Mouse (Mus musculus) intestine, embryonic 15.5 days (tissue): Measurements from ENCODE around the gene Mybl2. TPM values are rescaled to one million over a fixed set of nuclear protein-coding genes. Genes with fewer than 3 reads are reported as not detected.
"Not testable (repeated sequence)": the region's sequence is repeated elsewhere in the genome, so short reads cannot be mapped to it uniquely, and the experiment has no call there.

ENCODE experiments used
- ATAC-seq: fragments of 200-750 bp; cut with Nextera tagmentation; 2 replicates; pipeline ENCODE4 v1.8.0; 2017; ENCODE audit warnings: moderate TSS enrichment, moderate library complexity
- H3K27ac ChIP-seq: fragments of 300-500 bp; sonication (generic); 2 replicates; pipeline ENCODE4 v1.5.1; 2015; ENCODE audit warnings: mild to moderate bottlenecking, inconsistent platforms
- H3K27me3 ChIP-seq: fragments of 300-500 bp; sonication (generic); replicated peaks from 2 replicates; pipeline ENCODE4 v1.6.1; 2015; ENCODE audit warnings: inconsistent platforms
- H3K36me3 ChIP-seq: fragments of 300-500 bp; sonication (generic); 2 replicates; pipeline ENCODE4 v1.6.1; 2015; ENCODE audit warnings: inconsistent platforms
- H3K4me1 ChIP-seq: fragments of 300-500 bp; sonication (generic); replicated peaks from 2 replicates; pipeline ENCODE4 v1.6.1; 2015; ENCODE audit warnings: inconsistent platforms
- H3K4me2 ChIP-seq: fragments of 300-500 bp; sonication (generic); replicated peaks from 2 replicates; pipeline ENCODE4 v1.6.1; 2015; ENCODE audit warnings: mild to moderate bottlenecking, inconsistent platforms
- H3K4me3 ChIP-seq: fragments of 300-500 bp; sonication (generic); replicated peaks from 2 replicates; pipeline ENCODE4 v1.5.1; 2015; ENCODE audit warnings: inconsistent platforms
- H3K9ac ChIP-seq: fragments of 300-500 bp; sonication (generic); 2 replicates; pipeline ENCODE4 v1.6.1; 2015; ENCODE audit warnings: inconsistent platforms
- H3K9me3 ChIP-seq: fragments of 300-500 bp; sonication (generic); 2 replicates; pipeline ENCODE4 v1.6.1; 2016; ENCODE audit warnings: inconsistent platforms
- WGBS: fragments of 180-500 bp; shearing (Covaris S2); methylation state at CpG from one replicate; pipeline ENCODE4 v1.1.7; 2015; 5-methylcytosine and 5-hydroxymethylcytosine counted together
- polyA plus RNA-seq: library from polyadenylated mRNA; unstranded; fragments of >200 nt; fragmentation: Nextera tagmentation; extraction: Ambion mirVana; gene quantifications from 2 replicates; pipeline ENCODE4 v1.2.1, GENCODE M21; 2015

Mybl2 gene
- polyA plus RNA-seq, 1 experiment from 2014 or later = 26.2 TPM

DNA sequence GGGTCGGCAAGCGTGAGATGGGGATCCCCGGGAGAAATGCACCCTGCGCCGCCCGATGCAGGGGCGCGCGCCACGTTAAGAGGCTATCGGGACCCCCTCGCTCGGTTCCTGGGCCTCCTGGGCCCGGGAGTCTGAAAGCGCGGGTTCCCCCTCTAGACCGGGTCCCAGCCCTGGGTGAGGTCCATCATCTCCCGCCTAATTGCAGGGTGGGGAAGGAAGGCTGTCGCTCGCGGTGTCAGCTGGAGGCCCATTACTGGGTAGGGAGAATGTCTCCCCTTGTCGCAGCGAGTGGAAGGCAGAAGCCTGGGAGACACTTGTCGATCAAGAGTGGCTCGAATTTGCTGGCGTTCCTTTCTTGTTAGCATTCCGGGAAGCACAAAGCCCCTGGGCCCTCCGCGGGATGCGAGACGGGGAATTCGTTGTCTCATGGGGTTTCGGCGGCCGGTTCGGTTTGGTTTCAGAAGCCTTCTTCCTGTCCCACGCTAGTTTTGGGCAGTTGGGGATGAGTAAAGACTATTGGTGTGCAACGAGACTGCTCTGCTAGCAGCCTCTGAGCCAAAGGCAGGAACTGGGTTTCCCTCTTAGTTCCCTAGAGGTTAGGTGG lies 506 bp downstream of the Mybl2 start:
- WGBS = under 1% methylated on average over 38 of the region's 38 CpGs
- Histone ChIP-seq H3K27ac (peak overlapping the region; percentile 62; the same call in 1 of the 2 replicates), H3K4me3 (peak overlapping the region; percentile 70), H3K4me1 (peaks cover 20% of the 10 kb centered on the region), H3K27me3 (no peaks in the 10 kb centered on the region), H3K9ac (peak overlapping the region; percentile 57), H3K4me2 (peak overlapping the region; percentile 99), H3K36me3 (no peaks in the 10 kb centered on the region), H3K9me3 (no peaks in the 10 kb centered on the region)
- ATAC-seq = peak; percentile 69

GRCm38 (mm10) chr2:163055715-163056114 lies 1.2 kb downstream of the Mybl2 start:
- Histone ChIP-seq H3K9me3 (no peaks in the 10 kb centered on the region), H3K36me3 (no peaks in the 10 kb centered on the region), H3K4me2 (peak overlapping the region; percentile 99), H3K9ac (peak overlapping the region; percentile 57), H3K4me1 (peaks cover 20% of the 10 kb centered on the region), H3K27me3 (no peaks in the 10 kb centered on the region), H3K27ac (no peak overlapping the region), H3K4me3 (peak overlapping the region; percentile 70)
- no peak for ATAC-seq
- 29% methylated on average over 5 of the region's 5 CpGs for WGBS

- Histone ChIP-seq H3K4me1 (peaks cover 20% of the 10 kb centered on the region), H3K27me3 (no peaks in the 10 kb centered on the region), H3K9ac (no peak overlapping the region), H3K27ac (no peak overlapping the region), H3K4me2 (no peak overlapping the region), H3K9me3 (no peaks in the 10 kb centered on the region), H3K4me3 (no peak overlapping the region), H3K36me3 (no peaks in the 10 kb centered on the region)
- 84% methylated on average over 9 of the region's 9 CpGs for WGBS
- ATAC-seq = no peak
Measured at GRCm38 (mm10) chr2:163056584-163056983, 2.1 kb downstream of the Mybl2 start.

GRCm38 (mm10) chr2:163058981-163059380 lies 4.5 kb downstream of the Mybl2 start:
- H3K4me1 ChIP-seq = peaks cover 17% of the 10 kb centered on the region
- not testable (repeated sequence) for ATAC-seq, H3K27ac ChIP-seq, H3K27me3 ChIP-seq, H3K36me3 ChIP-seq, H3K9me3 ChIP-seq, H3K4me3 ChIP-seq, H3K4me2 ChIP-seq, H3K9ac ChIP-seq
- WGBS = 87% methylated on average over 7 of the region's 7 CpGs

- 85% methylated on average over 6 of the region's 6 CpGs for WGBS
- ATAC-seq = no peak
- H3K4me1 ChIP-seq = peaks cover 7% of the 10 kb centered on the region; the same call in 1 of the 2 replicates
- no peak overlapping the region for H3K4me2 ChIP-seq
- no peak overlapping the region for H3K27ac ChIP-seq
- no peak overlapping the region for H3K9ac ChIP-seq
- H3K36me3 ChIP-seq = 0 out of 2 replicates have a peak, but pooled peaks cover 3% of the 10 kb centered on the region
- no peaks in the 10 kb centered on the region for H3K9me3 ChIP-seq
- H3K27me3 ChIP-seq = no peaks in the 10 kb centered on the region
- no peak overlapping the region for H3K4me3 ChIP-seq
Measured at GRCm38 (mm10) chr2:163060630-163061029, 6.1 kb downstream of the Mybl2 start.

GRCm38 (mm10) chr2:163061203-163062118 lies 7.0 kb downstream of the Mybl2 start:
- H3K9ac ChIP-seq = no peak overlapping the region
- ATAC-seq = no peak
- whole genome bisulfite sequencing = 77% methylated on average over 8 of the region's 8 CpGs
- H3K4me3 ChIP-seq = no peak overlapping the region
- no peak overlapping the region for H3K4me2 ChIP-seq
- H3K36me3 ChIP-seq = 0 out of 2 replicates have a peak, but pooled peaks cover 3% of the 10 kb centered on the region
- H3K27ac ChIP-seq = no peak overlapping the region
- no peaks in the 10 kb centered on the region for H3K4me1 ChIP-seq
- no peaks in the 10 kb centered on the region for H3K9me3 ChIP-seq
- H3K27me3 ChIP-seq = no peaks in the 10 kb centered on the region

- no peak overlapping the region for H3K4me2 ChIP-seq
- ATAC-seq = no peak
- no peaks in the 10 kb centered on the region for H3K9me3 ChIP-seq
- H3K27me3 ChIP-seq = no peaks in the 10 kb centered on the region
- WGBS = 83% methylated on average over 6 of the region's 6 CpGs
- 0 out of 2 replicates have a peak, but pooled peaks cover 3% of the 10 kb centered on the region for H3K36me3 ChIP-seq
- no peak overlapping the region for H3K4me3 ChIP-seq
- no peak overlapping the region for H3K27ac ChIP-seq
- H3K4me1 ChIP-seq = no peaks in the 10 kb centered on the region
- H3K9ac ChIP-seq = no peak overlapping the region
Measured at GRCm38 (mm10) chr2:163062119-163062508, 7.6 kb downstream of the Mybl2 start.

GRCm38 (mm10) chr2:163066326-163066725 lies 11.8 kb downstream of the Mybl2 start:
- ATAC-seq = no peak

DNA sequence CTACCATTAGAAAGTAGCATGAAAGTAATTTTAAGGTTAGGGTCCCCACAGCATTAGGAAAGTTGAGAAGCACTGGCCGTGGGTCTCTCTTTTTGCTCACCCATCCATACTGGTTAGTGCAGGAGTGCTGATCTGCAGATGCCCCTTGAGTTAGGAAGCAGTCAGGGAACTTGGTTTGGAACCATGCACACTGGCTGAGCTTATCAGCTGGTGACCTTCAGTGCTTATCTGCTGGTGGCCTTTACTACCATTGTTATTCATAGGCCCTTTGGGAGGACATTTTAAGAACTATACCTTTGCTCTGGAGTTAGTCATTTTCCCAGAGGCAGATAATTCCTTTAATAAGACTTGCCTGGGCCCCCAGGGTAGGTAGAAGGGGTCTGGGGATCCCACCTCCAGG lies 12.7 kb downstream of the Mybl2 start:
- ATAC-seq = no peak
- H3K4me1 ChIP-seq = no peaks in the 10 kb centered on the region
- H3K27me3 ChIP-seq = no peaks in the 10 kb centered on the region
- no peak overlapping the region for H3K4me2 ChIP-seq
- no peak overlapping the region for H3K4me3 ChIP-seq
- H3K27ac ChIP-seq = no peak overlapping the region
- no peaks in the 10 kb centered on the region for H3K9me3 ChIP-seq
- WGBS = 80% methylated on average over 1 of the region's 1 CpGs
- H3K9ac ChIP-seq = no peak overlapping the region
- peaks cover 3% of the 10 kb centered on the region; the same call in 1 of the 2 replicates for H3K36me3 ChIP-seq

More at GRCm38 (mm10) chr2:163066326-163066725, 11.8 kb downstream of the Mybl2 start:
- Histone ChIP-seq H3K27ac (no peak overlapping the region), H3K9me3 (no peaks in the 10 kb centered on the region), H3K9ac (no peak overlapping the region), H3K36me3 (0 out of 2 replicates have a peak, but pooled peaks cover 3% of the 10 kb centered on the region), H3K4me3 (no peak overlapping the region), H3K4me2 (no peak overlapping the region), H3K27me3 (no peaks in the 10 kb centered on the region), H3K4me1 (no peaks in the 10 kb centered on the region)
- WGBS = 91% methylated on average over 6 of the region's 6 CpGs

DNA sequence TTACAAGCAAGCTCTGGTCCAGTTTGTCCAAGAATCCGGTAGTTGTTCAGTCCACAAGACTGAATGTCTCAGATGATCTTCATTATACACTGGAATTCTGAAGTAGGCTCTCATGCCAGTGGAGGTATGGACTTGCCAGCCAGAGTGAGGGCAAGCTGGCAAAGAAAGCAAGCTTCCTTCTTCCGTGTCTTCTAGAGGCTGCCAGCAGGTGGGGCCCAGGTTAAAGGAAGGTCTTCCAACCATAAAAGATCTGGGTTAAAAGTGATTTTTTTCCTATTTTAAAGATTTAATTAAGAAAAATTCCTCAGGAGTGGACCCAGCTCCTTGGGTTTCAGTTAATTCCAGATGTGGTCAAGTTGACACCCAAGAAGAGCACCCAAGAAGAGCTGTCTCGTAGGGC lies 15.7 kb downstream of the Mybl2 start:
- Histone ChIP-seq H3K27me3 (no peaks in the 10 kb centered on the region), H3K27ac (no peak overlapping the region), H3K4me1 (0 out of 2 replicates have a peak, but pooled peaks cover 3% of the 10 kb centered on the region), H3K36me3 (peaks cover 12% of the 10 kb centered on the region; the same call in 1 of the 2 replicates), H3K4me3 (no peak overlapping the region), H3K9ac (no peak overlapping the region), H3K9me3 (no peaks in the 10 kb centered on the region), H3K4me2 (no peak overlapping the region)
- ATAC-seq = no peak
- WGBS = 86% methylated on average over 3 of the region's 3 CpGs

GRCm38 (mm10) chr2:163071590-163071989 lies 17.1 kb downstream of the Mybl2 start:
- Histone ChIP-seq H3K27me3 (no peaks in the 10 kb centered on the region), H3K4me1 (0 out of 2 replicates have a peak, but pooled peaks cover 3% of the 10 kb centered on the region), H3K9me3 (no peaks in the 10 kb centered on the region), H3K36me3 (peaks cover 12% of the 10 kb centered on the region; the same call in 1 of the 2 replicates), H3K27ac (no peak overlapping the region), H3K4me2 (no peak overlapping the region), H3K4me3 (no peak overlapping the region), H3K9ac (no peak overlapping the region)
- 66% methylated on average over 3 of the region's 3 CpGs for WGBS
- no peak for ATAC-seq

DNA sequence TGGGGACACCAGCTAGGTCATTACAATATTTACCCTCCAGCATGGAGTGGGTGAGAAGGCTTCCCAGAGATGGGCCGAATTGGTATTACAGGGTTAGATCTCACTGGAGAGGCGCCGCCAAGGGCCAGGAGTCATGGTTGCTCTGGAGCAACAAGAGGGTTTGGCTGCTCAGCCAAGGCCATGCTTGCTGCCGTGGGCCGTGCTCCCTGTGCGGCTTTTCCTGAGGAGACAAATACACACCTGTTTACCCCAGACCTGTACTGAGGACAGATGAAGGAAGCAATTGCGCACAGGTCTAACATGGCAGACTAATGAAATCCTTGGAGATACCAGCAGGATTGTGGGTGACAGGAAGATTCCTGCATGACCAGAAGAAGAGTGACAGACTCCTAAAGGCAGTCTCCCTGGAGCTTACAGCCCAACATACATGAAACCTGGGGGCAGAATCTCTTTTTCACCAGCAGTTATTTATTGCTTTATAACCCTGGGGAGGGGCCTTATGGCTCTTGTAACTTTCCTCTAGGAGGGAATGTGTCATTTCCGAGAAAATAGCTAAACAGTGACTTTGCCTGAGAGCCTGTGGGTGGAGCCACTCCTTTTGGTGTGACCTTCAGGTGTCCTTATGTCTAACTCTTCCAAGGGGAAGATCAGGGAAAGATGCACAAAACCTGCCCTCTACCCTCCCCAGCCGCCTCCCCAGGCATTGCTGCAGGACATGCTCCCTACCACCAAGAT lies 18.7 kb downstream of the Mybl2 start:
- H3K36me3 ChIP-seq = peaks cover 12% of the 10 kb centered on the region; the same call in 1 of the 2 replicates
- H3K4me1 ChIP-seq = 0 out of 2 replicates have a peak, but pooled peaks cover 3% of the 10 kb centered on the region
- H3K9ac ChIP-seq = no peak overlapping the region
- no peaks in the 10 kb centered on the region for H3K9me3 ChIP-seq
- H3K27me3 ChIP-seq = no peaks in the 10 kb centered on the region
- H3K4me3 ChIP-seq = no peak overlapping the region
- 57% methylated on average over 9 of the region's 9 CpGs for WGBS
- peak overlapping the region; percentile 80 for H3K27ac ChIP-seq
- ATAC-seq = peak; percentile 87
- H3K4me2 ChIP-seq = no peak overlapping the region
